Mouse (Mus musculus): ENCODE measurements at regions not wholly inside any gene's neighbourhood (a gene's known extent, or its start where the extent isn't known, plus 50 kb on each side); places are given as distances from the start of the nearest gene placed in this dataset.

DNA sequence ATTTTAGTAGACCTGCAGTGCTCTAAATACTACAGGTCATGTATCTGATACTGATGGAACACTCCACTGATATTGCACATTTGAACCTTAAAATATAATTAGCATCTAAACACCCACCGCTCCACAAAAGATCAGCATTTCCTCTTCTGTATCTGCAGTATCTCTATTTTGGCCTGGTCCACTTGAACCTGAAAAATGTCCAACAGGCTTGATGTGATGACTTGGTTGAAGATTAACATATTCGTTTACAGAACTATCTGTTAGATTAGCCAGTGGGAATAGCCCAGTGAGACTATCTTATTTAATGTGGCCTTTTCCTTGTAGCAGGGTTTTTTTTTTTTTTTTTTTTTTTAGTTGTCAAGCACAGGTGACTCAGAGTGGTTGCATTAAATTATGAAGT lies 434.4 kb upstream of the Adamts16 start:
- TF ChIP-seq CTCF (IDR thresholded peaks at IDR 0.05; ENCODE audit: extremely low read depth, insufficient read length, insufficient replicate concordance, low read depth, low read length) (no peak), POLR2A (IDR thresholded peaks at IDR 0.05; ENCODE audit: low read depth, low read length) (no peak)

All from small intestine, adult 2 months (tissue).